Mouse (Mus musculus) thymus, postnatal 25 days (tissue): Measurements from ENCODE around the gene Lingo2.

Source experiments
- DNase-seq: peaks from one replicate; pipeline ENCODE4 v3.0.0; 2022

Lingo2 gene

DNA sequence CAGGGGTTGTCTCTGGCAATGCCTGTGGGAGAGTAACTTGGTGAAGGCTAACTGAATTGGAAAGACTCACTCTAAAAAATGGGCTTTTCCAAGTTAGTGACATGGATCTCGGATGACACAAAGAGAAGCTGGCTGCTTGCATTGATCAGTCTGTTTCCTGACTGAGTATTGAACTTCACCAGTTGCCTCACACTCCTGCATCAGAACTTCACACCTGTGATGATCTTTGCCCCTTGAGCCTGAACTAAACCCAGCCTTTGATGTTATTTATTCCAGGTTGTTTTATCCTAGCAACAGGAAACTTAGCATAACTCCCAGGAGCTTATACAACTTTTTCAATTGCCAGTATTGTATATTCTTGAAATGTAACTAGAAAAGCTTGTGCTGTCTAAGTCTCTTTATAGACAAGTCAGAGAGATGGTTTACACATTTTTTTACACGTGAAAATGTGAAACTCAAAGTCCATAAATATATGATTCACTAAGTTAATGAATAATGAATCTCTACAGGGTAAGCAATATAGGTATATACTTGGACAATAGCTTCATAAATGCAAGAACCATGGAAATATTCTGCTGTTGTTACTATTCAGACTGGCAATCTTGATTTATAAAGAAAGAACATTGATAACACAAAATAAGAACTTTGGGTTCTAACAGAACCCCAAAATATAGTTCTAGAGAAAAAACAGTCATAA, 410.7 kb downstream of the Lingo2 start:
- no peak for DNase-seq

DNA sequence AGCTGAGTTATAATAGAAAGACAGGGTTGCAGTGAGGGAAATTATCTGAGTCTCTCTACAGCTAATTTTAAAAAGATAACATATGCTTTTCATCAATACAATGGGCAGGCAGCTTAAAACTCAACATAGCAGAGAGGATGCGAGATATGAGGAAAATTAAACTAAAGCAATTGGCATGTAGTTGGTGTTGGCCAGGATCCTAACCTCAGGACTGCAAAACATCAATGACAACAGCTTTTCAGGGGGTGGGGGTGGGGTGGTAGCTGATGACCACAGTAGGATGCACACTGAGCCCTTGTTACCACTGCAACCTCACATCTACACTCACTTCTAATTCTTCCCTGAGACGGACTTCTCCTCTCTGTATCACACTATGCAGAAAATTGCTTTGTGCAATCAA, 417.7 kb downstream of the Lingo2 start:
- DNase-seq, result no peak

DNA sequence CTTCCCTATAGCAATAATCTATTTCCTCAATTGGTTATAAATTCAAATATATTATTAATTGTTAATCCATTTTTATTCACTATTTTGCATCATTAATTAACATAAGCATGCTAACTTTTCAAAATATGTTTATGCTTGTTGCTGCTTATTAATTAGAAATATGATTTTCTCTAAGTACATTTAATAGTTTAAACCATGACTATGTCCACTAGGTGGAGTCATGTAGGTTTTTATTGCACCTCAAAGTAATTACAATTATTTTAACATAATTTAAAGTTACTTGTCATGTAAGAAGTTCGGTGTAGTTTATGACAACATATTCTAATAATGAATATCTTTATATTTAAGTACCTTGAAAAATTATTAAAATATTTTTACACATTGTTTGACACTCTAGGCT, 461.3 kb downstream of the Lingo2 start:
- no peak for DNase-seq

DNA sequence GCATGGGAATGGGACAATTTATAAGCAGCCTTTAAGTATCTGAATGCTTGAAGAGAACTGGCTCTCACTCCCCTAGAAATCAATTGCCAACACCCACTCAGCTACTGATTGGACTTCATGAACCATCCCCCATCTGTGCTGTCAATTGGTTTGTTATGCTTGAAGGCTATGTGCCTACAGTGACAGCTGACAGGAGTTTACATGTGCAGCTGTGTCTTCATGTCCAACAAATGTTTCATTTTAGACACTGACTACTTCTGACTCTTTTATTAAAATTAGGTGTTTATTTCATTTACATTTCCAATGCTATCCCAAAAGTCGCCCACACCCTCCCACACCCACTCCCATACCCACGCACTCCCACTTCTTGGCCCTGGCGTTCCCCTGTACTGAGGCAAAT, 516.3 kb downstream of the Lingo2 start:
- DNase-seq, result no peak

DNA sequence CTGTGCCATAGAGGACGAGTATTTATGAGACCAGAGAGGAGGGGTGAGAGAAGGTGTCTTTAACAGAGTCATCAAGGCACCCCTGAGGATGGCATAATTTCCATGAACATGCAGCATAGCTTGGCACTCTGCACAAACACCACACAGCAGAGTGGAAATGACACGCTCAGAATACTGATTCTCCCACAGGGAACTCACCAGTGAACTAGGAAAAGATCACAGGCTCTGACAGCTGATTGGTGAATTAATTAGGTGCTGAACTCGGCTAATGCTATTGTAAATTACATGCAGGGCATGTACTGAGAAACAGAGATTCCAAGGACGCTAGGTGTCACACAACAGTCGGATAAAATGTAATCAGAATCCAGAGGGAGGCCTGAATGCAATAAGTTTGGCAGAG, 525.4 kb downstream of the Lingo2 start:
- DNase-seq, result no peak

DNA sequence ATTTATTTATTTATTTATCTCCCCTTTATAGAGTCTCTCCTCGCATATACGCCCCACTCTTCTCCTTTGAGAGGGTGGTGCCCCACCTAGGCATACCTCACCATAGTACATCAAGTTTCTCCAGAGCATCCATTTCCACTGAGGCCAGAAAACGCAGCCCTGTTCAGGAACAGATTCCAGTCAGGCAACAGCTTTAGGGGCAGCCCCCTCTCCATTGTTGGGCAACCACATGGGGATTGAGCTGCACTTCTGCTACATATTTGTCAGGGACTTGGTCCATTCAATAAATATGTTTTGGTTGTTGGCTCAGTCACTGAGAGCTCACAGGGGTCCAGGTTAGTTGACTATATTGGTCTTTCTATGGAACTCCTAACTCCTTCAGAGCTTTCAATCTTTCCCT, 544.2 kb downstream of the Lingo2 start:
- no peak for DNase-seq

DNA sequence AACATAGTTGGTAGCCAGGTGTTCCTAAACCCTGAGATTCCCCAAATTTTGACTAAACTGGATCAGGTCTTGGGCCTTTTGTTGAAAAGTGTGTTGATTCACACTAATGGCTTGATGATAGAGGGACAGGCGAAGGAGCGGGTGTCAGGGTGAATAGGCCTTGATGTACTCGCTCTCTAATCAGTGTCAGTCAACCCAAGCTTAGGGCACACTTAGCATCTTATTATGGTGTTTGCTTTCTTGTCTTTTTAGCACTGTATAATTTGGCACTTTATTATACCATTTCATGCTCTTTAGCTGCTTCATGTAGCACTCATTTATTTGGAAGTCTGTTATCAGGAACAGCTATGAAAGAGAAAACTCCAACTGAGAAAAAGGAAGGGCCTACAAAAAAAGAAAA, 582.6 kb downstream of the Lingo2 start:
- no peak for DNase-seq

DNA sequence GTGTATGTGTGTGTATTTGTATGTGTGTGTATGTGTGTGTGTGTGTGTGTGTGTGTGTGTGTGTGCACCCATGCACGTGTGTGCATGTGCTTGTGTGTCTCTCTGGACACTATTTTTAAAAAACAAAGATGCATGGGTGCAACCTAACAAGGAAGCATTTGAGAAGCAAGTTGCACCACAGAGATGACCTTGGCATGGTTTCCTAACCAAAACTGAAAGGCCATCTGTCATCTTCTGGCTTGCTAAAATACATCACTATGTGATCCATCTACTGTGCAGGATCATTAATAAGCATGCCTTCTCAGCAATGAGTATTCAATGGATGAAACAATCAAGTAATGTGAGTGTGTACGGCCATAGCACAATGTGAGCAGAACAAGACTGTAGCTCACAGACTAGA, 597.1 kb downstream of the Lingo2 start:
- no peak for DNase-seq

DNA sequence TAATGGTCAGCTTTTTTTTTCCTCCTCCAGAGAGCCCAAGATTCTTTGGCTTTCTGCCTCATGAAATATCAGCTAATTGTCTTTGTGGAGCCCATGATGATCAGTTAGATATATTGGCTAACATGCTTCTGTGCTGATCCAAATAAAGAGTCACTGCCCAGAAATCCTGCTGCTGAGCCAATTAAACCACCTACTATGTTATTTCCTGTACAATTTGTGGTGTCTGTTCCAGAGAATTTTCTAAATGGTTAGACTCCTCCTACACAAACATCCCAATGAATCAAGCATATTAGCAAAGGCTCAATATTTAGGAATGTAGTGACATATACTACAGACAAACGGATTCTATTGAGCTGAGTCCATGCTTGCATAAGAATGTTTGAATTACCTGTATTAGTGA, 619.8 kb downstream of the Lingo2 start:
- DNase-seq, result no peak

DNA sequence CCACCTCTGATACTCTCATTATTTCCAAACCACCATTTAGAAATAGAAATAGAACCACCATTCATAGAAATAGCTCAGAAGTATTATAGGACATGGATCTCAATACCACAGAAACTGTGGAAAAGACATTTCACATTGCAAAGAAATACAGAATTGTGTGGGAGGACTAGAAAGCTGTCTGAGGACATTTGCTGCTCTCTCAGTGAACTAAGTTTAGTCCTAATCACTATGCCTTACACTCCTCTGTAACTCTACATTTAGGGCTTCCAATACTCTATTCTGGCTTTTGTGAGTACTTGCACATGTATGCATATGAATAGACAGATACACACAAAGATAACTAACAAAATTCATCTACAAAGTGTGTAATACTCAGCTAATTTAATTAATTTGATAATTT, 625.9 kb downstream of the Lingo2 start:
- DNase-seq, result no peak

DNA sequence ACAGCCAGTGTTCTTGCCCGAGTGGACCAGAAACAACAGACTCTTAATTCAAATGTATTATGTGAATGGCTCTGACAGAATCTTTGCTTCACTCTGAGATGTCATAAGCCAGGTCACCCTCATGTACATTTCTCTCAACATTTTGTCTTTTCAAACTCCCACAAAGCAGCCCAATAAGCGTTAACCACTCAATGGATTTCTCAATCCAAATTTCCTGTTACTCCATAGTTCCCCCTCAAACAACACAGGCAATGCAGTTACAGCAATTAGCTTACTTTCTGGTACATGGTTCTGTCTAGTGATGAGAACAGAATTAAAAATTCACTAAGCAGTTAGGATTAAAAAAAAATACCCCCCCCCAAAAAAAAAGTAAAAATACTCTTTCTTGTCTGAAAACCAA, 638.5 kb downstream of the Lingo2 start:
- DNase-seq, result no peak

DNA sequence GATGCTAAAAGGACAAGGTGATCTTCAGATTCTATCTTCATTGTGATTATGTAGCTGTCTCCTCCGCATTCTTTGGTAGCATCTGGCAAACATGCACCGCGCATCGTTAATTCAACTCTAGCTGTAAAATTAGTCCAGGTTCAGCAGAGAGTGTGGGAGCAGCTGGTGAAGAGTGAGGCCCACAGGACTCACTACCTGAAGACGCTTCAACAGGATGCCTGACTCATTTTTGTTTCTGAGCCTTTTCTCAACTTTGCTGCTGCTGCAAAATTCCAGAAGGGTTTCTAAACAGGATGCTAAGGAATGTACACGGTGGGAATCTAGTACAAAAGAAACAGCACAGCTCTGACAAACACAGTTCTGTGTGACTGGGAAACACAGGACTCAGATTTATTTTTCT, 640.1 kb downstream of the Lingo2 start:
- DNase-seq, result no peak

DNA sequence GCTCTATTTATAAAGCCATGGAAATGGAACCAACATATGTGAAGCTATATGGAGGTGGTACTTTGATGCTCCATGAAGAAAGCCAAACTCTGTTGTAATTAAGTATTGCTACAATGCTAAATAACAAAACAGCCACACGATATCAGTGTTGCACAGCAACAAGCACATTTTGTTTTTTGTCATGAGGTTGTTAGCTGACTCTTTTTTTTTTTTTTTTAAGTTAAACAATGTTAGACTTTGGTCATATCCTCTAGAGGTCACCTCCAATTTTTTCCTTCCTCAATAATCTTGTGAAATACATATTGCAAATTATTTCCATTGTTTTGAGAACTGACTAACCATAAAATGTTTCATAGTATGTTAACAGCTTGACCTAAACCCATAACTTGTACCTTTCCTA, 646.3 kb downstream of the Lingo2 start:
- DNase-seq, result no peak

DNA sequence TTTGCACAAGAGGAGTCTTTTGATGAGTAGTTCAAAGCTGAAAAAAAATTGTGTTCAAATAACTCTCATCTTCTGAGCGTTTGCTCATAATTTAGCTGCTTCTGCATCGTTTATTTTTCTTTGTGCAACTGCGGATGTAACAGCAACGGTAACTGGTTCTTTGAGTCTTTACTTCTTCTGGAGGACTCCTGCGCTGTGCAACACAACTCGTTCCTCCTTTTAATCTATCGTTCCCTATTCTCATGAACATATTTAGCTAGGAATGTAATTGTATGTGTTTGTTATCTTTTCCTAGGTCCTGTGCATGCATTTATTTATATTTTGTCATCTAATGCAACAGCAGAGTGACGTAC, 661.9 kb downstream of the Lingo2 start:
- no peak for DNase-seq

DNA sequence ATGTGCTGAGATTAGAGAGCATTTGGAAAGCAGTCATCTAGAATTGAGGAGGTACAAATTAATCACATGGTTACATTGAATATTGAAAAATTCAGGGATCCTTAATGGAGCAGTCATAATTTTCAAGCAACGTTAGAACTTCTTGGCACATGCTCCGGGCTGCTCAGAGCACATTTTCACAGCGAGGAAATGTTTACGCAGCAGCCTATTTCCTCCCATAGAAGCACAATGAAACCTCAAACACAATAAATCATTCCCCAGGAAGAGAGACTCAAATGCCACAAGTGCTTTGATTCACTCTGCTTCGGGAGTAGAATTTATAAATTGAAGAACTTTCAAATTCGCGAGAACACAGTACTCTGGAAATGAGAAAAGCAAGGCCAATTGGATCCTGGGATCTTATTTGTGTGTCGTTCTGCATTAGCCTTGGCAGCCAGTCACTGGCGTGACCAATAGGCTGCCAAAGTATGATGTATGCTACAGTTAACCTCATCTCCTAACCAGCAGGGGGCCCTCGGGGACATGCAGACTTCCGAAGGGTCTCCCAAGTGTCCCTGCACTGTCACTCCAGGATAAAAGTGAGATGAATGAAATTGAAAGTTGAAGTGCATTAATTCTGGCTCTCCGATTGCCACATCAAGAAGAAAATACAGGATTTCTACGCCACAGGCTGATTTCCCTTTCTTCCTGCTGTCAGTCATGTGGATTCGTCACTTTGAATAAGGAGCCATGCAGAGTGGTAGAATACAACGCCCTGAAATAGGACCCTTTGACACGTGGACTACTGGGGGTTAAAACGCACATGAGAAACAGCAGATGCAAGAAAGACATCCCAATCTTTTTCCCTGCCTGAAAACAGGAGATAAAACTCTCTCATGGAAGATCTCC, 662.5 kb downstream of the Lingo2 start:
- peak; percentile 5 for DNase-seq

DNA sequence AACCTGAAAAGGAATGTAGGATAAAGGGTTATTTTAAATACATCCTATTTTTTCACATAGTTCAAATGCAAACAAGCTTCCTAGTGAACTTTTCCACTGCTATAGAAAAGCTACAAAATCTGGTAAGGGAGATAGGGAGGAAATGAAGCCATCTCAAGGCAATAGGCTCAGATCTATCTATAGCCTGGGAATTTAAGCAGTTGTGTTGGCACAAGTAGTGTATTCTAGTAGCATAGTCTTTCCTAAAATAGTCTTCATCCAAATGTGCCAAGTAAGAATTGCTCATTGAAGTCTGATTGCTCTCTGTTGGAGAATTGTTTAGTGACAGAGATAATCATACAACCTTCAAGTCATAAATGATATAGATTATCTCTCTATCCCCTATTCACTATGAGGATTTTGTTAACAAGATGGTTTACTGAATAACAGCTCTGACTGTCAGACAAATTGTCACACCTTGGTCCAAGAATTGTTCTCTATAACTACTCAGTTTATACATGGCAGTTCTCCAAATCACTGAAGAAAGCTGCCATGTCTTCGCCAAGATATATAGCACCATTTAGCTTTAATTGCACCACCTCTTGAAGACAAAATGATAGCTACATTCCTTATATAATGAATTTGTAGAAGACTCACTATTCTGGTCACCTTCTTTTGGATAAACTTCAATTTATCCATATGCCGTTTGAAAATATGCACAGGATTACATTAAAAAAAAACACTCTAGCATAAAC, 688.9 kb downstream of the Lingo2 start:
- DNase-seq, result no peak

DNA sequence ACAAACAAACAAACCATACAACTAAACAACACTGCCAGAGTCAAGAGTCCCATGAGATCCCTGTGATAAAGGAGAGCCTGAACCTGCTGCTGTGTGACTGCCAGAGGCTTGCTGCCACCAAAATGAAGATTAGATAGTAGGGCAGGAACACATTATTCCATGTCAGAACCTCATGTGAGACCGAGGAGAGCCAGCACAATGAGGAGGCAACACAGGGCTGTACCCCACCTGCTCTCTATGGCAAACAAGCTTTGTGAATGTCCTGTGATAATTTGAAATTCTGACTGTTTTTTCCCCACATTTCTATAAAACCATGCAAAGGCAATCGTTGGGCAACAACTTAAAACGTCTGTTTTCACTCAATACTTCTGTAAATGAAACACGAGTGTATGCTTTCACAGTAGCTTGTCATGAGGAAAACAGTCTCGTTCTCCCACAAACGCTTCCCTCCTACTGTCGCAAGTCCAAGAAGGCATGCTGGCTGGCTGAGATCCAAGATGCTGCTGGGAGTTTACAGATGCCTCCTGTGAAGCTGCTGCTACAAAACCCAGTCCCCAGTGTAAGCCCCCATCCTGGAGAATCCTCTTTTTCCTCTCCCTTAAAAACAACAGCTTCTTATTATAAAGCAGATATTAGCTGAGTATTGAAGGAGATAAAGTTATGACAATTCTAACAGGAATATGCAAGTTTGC, 765.2 kb downstream of the Lingo2 start:
- no peak for DNase-seq

DNA sequence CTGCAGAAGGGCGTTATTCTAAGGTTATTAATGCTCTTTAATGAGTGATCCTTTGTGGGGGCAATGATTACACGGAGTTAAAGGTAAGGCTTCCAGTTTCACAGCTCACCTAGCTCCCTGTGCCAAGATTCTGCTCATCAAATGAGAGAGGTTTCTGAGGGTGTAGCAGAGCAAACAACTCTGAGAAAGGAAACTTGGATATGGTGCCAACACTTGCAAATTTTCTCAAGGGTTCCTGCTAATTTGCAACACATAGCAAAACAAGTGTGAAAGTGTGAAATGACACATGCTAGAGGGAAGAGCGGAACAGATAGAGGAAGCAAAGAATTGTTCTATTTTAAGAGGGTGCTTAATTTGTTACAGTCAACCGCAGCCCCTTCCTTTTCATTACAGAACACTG, 767.9 kb downstream of the Lingo2 start:
- DNase-seq, result no peak

DNA sequence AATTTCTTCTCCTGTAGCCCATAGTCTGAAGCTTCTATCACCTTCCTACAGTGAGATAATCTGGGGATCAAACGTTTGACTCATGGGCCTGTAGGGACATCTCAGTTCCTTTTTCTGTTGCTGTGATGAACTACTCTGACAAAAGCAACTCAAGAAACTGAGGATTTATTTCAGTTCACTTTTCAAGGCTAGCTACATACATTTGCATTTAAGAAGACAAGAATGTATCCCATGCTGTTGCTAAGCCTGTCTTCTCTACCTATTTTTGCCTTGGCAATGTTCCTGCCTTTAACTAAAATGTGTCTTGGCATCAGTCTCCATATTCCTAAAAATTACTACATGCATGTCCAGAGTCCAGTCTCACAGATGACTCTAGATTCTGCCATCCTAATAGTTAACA, 781.4 kb downstream of the Lingo2 start:
- no peak for DNase-seq

DNA sequence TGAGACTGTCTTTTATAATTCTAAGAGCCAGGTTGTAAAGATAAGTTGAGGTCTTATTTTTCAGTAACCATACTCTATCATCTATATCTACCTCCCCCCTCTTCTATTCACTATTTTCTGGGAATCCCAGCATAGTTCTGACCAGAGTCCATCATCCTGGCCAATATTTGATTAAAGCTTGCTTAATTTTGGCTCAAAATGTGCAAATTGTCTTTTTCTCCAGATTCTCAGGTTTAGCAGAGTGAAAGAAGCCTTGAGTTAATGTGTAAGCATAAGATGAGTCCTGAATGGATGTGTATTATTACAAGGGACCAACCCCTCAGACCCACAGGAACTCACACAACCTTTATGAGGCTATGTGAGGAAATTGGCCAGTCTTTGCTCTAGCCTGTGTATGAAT, 820.2 kb downstream of the Lingo2 start:
- no peak for DNase-seq

DNA sequence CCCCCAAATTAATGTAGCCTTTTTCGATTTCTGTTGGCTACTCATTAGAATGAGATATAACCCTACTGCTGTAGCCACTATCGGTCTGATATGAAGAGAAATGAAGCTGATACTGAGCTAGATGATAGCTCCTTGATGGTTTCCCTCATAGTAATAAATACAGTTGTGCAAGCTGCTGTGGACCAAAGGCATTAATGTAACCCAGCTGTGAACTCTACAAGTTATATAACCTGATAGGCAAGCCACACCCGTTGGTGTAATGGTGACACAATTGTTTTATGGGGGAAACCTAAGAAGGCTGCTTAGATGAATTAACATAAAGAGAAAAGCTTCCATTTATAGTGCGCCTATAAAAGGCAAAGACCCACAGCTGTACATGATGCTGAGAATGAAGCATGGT, 856.1 kb downstream of the Lingo2 start:
- no peak for DNase-seq

DNA sequence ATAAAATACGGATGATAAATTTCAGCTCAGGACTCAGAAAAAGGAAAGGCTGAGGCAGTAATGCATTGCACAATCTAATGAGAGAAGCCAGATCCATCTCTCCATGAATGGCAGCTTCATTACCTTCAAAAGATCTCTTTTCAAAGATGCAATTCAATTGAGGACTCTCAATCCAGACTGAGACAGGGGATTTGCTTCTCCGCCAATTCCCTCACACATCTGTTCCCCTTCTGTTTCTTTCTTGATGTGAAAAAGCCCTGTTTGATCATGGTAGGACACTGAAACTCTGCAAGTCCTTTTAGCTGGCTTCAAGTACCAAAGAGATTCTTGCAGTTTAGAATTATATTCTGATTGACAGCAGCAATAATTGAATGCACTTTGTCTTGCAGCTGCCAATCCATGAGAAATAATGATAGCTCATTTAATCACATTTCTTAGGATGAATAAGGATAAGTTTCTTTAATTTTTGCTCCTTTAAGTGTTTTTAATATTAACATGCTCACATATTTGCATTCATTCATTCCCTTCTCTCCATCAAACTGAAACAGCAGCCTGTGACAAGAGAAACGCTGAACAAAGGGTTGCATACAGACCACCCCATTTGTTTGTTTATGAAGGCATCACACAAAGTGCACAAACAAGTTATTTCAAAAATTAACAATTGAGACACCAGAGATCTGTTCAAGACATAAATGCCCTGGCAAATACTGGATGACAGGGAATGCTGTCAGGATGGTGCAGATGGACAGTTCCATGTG, 870.3 kb downstream of the Lingo2 start:
- no peak for DNase-seq
